Mouse (Mus musculus): ENCODE measurements at regions not wholly inside any gene's neighbourhood (a gene's known extent, or its start where the extent isn't known, plus 50 kb on each side); places are given as distances from the start of the nearest gene placed in this dataset.
"Not testable (repeated sequence)": the region's sequence is repeated elsewhere in the genome, so short reads cannot be mapped to it uniquely, and the experiment has no call there.

GRCm38 (mm10) chrY:20671243-20671642, 322.2 kb downstream of the Gm29866 start:
- DNase-seq (ENCODE audit: low spot score): peak; percentile 0

GRCm38 (mm10) chrY:20670391-20670790, 323.1 kb downstream of the Gm29866 start:
- DNase-seq (ENCODE audit: low spot score): not testable (repeated sequence)

GRCm38 (mm10) chrY:20665296-20665695, 328.2 kb downstream of the Gm29866 start:
- DNase-seq (ENCODE audit: low spot score): not testable (repeated sequence)

Measured in gastrocnemius, adult 18-20 months (tissue).